8 mouse cellular contexts compared by ENCODE assay signal in the genomic region with DNA sequence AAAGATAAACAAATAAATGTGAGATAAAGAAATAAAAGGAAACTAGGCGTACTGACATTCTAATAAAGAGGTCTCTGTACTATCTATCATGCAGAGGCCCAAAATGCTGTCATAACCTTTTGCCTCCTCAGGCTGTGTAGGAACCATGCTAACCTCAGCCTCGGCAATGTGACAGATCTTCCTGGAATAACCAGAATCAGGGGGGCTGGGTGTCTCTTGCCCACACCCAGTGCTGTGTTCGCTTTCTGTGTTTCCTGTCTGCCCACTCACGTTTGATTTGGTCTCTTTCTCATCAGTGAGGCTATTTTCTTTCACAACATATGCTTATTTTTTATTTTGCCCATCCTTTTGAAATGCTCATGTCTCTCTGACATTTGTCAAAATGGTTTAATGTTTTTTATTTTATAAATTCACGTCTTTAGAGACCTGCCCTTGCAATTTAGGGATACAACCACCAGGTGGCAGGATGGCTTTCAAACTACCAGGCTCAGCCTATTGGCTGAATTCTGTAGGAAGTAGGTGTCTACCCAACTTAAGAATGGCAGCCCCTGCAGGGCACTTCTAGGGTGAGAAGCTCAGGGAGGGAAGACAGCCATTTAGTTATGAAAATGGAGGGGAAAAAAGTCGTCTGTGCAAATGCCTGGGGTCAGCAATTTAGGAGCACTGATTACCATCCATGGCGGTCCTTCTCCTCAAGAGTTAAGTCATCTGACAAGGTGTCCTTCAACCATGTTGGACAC.
A peak's percentile ranks its signal among the peaks of the same experiment; 100 is the strongest.
DNase-seq lines count a peak whose midpoint lies in the region; ATAC-seq lines count a peak whose summit lies in the region.

No protein-coding gene starts in this region.

- no peak overlapping the region for H3K4me2 ChIP-seq in heart, embryonic 11.5 days
- no peak overlapping the region for H3K4me2 ChIP-seq in midbrain, embryonic 13.5 days (replicated peaks)

- H3K27ac ChIP-seq in heart, embryonic 11.5 days (ENCODE audit: low read depth, low read length), result no peak overlapping the region
- no peak overlapping the region for H3K27ac ChIP-seq in midbrain, embryonic 13.5 days

- H3K27me3 ChIP-seq in heart, embryonic 11.5 days (ENCODE audit: control insufficient read depth, insufficient read depth, low read length), result no peaks in the 10 kb centered on the region
- H3K27me3 ChIP-seq in midbrain, embryonic 13.5 days, result no peaks in the 10 kb centered on the region

- no peak overlapping the region for H3K9ac ChIP-seq in heart, embryonic 11.5 days (ENCODE audit: low read depth, low read length)
- H3K9ac ChIP-seq in midbrain, embryonic 13.5 days (replicated peaks), result no peak overlapping the region

- ATAC-seq in heart, embryonic 11.5 days (replicated peaks; ENCODE audit: insufficient number of reproducible peaks, low FRiP score, low TSS enrichment), result no peak
- no peak for ATAC-seq in midbrain, embryonic 13.5 days

- no peaks in the 10 kb centered on the region for H3K4me1 ChIP-seq in heart, embryonic 11.5 days (ENCODE audit: control insufficient read depth, insufficient read depth, low read length)
- H3K4me1 ChIP-seq in midbrain, embryonic 13.5 days (replicated peaks), result no peaks in the 10 kb centered on the region

- DNase-seq in heart, adult 11 months, result peak; percentile 81
- DNase-seq in 3T3-L1 (ENCODE audit: low read depth, low spot score) (peak; percentile 45), R1 (ENCODE audit: low read depth, low spot score) (peak; percentile 53)
- peak; percentile 52 for DNase-seq in embryo, embryonic 10.5 days (ENCODE audit: low spot score)
- DNase-seq in layer of hippocampus, postnatal 10 days (ENCODE audit: low spot score in 2 of 2), result peak; percentile 57 to 66
- DNase-seq in retina, postnatal 1 day, result peak; percentile 14

- no peaks in the 10 kb centered on the region for H3K36me3 ChIP-seq in heart, embryonic 11.5 days (ENCODE audit: control insufficient read depth, insufficient read depth, low read length)
- no peaks in the 10 kb centered on the region for H3K36me3 ChIP-seq in midbrain, embryonic 13.5 days

- no peaks in the 10 kb centered on the region for H3K9me3 ChIP-seq in heart, embryonic 11.5 days (replicated peaks; ENCODE audit: control insufficient read depth, low read length)
- no peaks in the 10 kb centered on the region for H3K9me3 ChIP-seq in midbrain, embryonic 13.5 days

- 55% methylated on average over 7 of the region's 7 CpGs for WGBS in heart, embryonic 11.5 days (ENCODE audit: insufficient replicate concordance)
- 71% methylated on average over 7 of the region's 7 CpGs for WGBS in midbrain, embryonic 13.5 days

- H3K4me3 ChIP-seq in heart, embryonic 11.5 days (ENCODE audit: low read depth, low read length), result no peak overlapping the region
- no peak overlapping the region for H3K4me3 ChIP-seq in midbrain, embryonic 13.5 days (replicated peaks)

Comparison
In these comparisons a context has a peak if more than half of its experiments do, and no peak if none do; other contexts are left out.
1. DNase-seq: peak in every context shown above with its lines; median percentile 81 in heart, adult 11 months; 62 in layer of hippocampus, postnatal 10 days; 53 in R1; 52 in embryo, embryonic 10.5 days; 45 in 3T3-L1; 14 in retina, postnatal 1 day.